Mouse (Mus musculus) liver, embryonic 11.5 days (tissue): ENCODE measurements at regions not wholly inside any gene's neighbourhood (a gene's known extent, or its start where the extent isn't known, plus 50 kb on each side); places are given as distances from the start of the nearest gene placed in this dataset.

Experiments used
- ATAC-seq: fragments of 200-750 bp; cut with Nextera tagmentation; replicated peaks from 2 replicates; pipeline ENCODE4 v1.8.0; 2017; ENCODE audit warnings: moderate number of reproducible peaks, mild to moderate bottlenecking, moderate TSS enrichment, moderate library complexity; ENCODE audit not compliant: low FRiP score
- DNase-seq: peaks from one replicate; pipeline ENCODE4 v3.0.0-alpha.2; 2017; ENCODE audit warnings: low spot score
- H3K27ac ChIP-seq: fragments of 300-500 bp; sonication (generic); 2 replicates; pipeline ENCODE4 v1.5.1; 2014; ENCODE audit warnings: mild to moderate bottlenecking, low read depth, low read length, control low read depth
- H3K27me3 ChIP-seq: fragments of 300-500 bp; sonication (generic); replicated peaks from 2 replicates; pipeline ENCODE4 v1.6.1; 2014; ENCODE audit warnings: low read length, mixed read lengths; ENCODE audit not compliant: control insufficient read depth, insufficient read depth
- H3K36me3 ChIP-seq: fragments of 300-500 bp; sonication (generic); 2 replicates; pipeline ENCODE4 v1.6.1; 2014; ENCODE audit warnings: mild to moderate bottlenecking, low read length, moderate library complexity, mixed read lengths; ENCODE audit not compliant: control insufficient read depth, insufficient read depth
- H3K4me1 ChIP-seq: fragments of 300-500 bp; sonication (generic); replicated peaks from 2 replicates; pipeline ENCODE4 v1.6.1; 2014; ENCODE audit warnings: low read length, mixed read lengths; ENCODE audit not compliant: control insufficient read depth, insufficient read depth
- H3K4me2 ChIP-seq: fragments of 300-500 bp; sonication (generic); 2 replicates; pipeline ENCODE4 v1.6.1; 2014; ENCODE audit warnings: mild to moderate bottlenecking, control low read depth, moderate library complexity
- H3K4me3 ChIP-seq: fragments of 300-500 bp; sonication (generic); 2 replicates; pipeline ENCODE4 v1.5.1; 2014; ENCODE audit warnings: low read depth, low read length, control low read depth
- H3K9ac ChIP-seq: fragments of 300-500 bp; sonication (generic); 2 replicates; pipeline ENCODE4 v1.6.1; 2014; ENCODE audit warnings: low read depth, low read length, control low read depth
- H3K9me3 ChIP-seq: fragments of 300-500 bp; sonication (generic); 2 replicates; pipeline ENCODE4 v1.6.1; 2016; ENCODE audit warnings: low read length, inconsistent platforms, mixed read lengths; ENCODE audit not compliant: control insufficient read depth
- WGBS: fragments of 180-500 bp; shearing (Covaris S2); extraction: QIAGEN DNeasy Blood & Tissue Kit; methylation state at CpG from one replicate; pipeline ENCODE4 v1.1.7; 2014; 5-methylcytosine and 5-hydroxymethylcytosine counted together

- ATAC-seq (no peak), DNase-seq (no peak)
- no peaks in the 10 kb centered on the region for H3K27me3 ChIP-seq
- no peak overlapping the region for H3K4me3 ChIP-seq
- no peaks in the 10 kb centered on the region for H3K9me3 ChIP-seq
- H3K36me3 ChIP-seq: no peaks in the 10 kb centered on the region
- H3K4me2 ChIP-seq: no peak overlapping the region
- no peak overlapping the region for H3K27ac ChIP-seq
- no peaks in the 10 kb centered on the region for H3K4me1 ChIP-seq
- 42% methylated on average over 7 of the region's 7 CpGs for WGBS
- no peak overlapping the region for H3K9ac ChIP-seq
Measured at GRCm38 (mm10) chr1:90353325-90353724, 149.5 kb downstream of the Ackr3 start.

DNA sequence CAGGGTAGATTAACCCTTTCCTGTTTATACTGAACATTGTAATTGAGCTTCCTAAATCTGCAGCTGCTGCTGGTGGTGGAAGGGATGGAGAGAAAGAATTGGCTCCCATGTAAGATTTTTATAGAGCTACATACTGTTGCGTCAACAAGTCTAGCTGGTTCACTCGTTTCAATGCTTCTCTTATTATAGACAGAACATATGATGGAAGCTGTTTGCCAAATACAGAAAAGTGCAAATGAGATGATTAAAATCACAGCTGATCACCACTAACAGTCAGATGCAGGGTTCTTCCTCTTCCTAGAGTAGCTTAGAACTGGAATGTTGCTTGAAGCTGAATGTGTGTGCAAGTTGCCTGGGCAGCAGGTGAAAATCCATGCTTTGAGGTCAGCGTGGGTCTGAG lies 152.8 kb downstream of the Ackr3 start:
- WGBS: 79% methylated on average over 3 of the region's 3 CpGs
- Histone ChIP-seq H3K9me3 (no peaks in the 10 kb centered on the region), H3K9ac (no peak overlapping the region), H3K27ac (no peak overlapping the region), H3K36me3 (no peaks in the 10 kb centered on the region), H3K27me3 (no peaks in the 10 kb centered on the region), H3K4me1 (no peaks in the 10 kb centered on the region), H3K4me3 (no peak overlapping the region), H3K4me2 (no peak overlapping the region)
- no peak for DNase-seq
- ATAC-seq: no peak

- H3K4me1 ChIP-seq: no peaks in the 10 kb centered on the region
- H3K27ac ChIP-seq: no peak overlapping the region
- H3K27me3 ChIP-seq: no peaks in the 10 kb centered on the region
- ATAC-seq (no peak), DNase-seq (no peak)
- H3K9ac ChIP-seq: no peak overlapping the region
- no peaks in the 10 kb centered on the region for H3K36me3 ChIP-seq
- no peak overlapping the region for H3K4me3 ChIP-seq
- no peaks in the 10 kb centered on the region for H3K9me3 ChIP-seq
- no peak overlapping the region for H3K4me2 ChIP-seq
Measured at GRCm38 (mm10) chr1:90357391-90357790, 153.6 kb downstream of the Ackr3 start.

DNA sequence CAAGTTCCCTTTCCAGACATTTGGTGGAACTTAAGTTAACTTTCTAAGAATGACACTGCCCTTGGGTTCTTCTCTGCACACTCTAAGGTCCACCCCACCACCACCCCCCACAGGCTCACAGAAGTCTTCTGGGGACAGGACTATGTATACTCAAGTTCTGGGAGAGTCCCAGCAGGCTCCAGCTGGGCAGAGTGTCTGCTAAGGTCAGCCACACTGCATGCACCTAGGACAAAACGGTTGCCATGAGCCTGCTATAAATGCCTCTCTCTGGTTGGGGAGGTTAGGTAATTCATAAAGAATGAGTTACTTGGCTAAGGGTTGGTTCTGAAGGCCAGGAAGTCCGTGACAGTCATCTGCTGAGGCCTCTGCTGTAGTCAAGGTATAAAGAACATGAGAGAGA lies 155.2 kb downstream of the Ackr3 start:
- ATAC-seq (no peak), DNase-seq (no peak)
- WGBS: 76% methylated on average over 2 of the region's 2 CpGs
- Histone ChIP-seq H3K4me2 (no peak overlapping the region), H3K9me3 (no peaks in the 10 kb centered on the region), H3K36me3 (no peaks in the 10 kb centered on the region), H3K9ac (no peak overlapping the region), H3K4me3 (no peak overlapping the region), H3K4me1 (no peaks in the 10 kb centered on the region), H3K27me3 (no peaks in the 10 kb centered on the region), H3K27ac (no peak overlapping the region)

DNA sequence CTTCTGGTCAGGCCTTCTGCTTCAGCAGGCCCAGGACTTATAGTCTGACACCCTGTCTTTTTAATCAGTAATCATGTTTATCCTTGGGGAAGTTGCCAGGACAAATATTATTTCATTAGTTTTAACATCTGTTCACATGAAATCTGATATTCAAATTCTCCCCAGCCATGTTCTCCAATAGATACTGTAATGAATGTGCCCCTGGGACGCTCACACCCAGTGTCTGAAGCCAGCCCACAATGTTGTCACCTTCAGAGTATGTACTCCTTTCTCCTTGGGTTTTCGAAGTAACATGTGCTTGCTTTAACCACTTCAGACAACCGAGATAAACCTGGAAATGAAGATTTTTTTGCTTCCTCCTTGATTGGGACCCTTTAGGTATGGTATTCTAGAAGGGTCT lies 156.3 kb downstream of the Ackr3 start:
- no peaks in the 10 kb centered on the region for H3K4me1 ChIP-seq
- H3K9ac ChIP-seq: no peak overlapping the region
- 78% methylated on average over 3 of the region's 3 CpGs for WGBS
- no peak overlapping the region for H3K27ac ChIP-seq
- no peaks in the 10 kb centered on the region for H3K9me3 ChIP-seq
- ATAC-seq: no peak
- no peak overlapping the region for H3K4me3 ChIP-seq
- H3K36me3 ChIP-seq: no peaks in the 10 kb centered on the region
- no peak overlapping the region for H3K4me2 ChIP-seq
- DNase-seq: no peak
- H3K27me3 ChIP-seq: no peaks in the 10 kb centered on the region

GRCm38 (mm10) chr1:90364444-90364843 lies 160.7 kb downstream of the Ackr3 start:
- H3K27me3 ChIP-seq: no peaks in the 10 kb centered on the region
- no peaks in the 10 kb centered on the region for H3K36me3 ChIP-seq
- ATAC-seq (no peak), DNase-seq (no peak)
- H3K9me3 ChIP-seq: no peaks in the 10 kb centered on the region
- no peak overlapping the region for H3K27ac ChIP-seq
- H3K4me1 ChIP-seq: no peaks in the 10 kb centered on the region
- H3K9ac ChIP-seq: no peak overlapping the region
- H3K4me2 ChIP-seq: no peak overlapping the region
- WGBS: 69% methylated on average over 4 of the region's 4 CpGs
- no peak overlapping the region for H3K4me3 ChIP-seq

DNA sequence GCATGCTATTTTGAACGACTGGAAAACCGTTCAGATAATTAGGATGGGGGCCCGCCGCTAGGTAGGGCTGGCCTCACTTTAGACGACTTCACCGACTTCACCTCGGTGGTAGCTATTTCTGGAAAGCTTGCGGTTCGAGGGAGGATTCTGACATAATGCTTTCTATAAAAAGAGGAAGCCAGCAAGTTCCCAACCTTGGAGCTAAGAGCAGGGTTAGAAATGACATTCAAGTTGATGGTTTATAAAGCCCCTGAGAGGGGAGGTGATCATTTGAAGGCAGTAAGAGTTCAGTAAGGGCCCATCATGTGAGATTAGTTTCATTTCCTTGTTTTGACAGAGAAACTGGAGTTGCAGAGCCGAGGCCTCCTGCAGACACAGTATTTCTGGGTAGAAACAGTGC lies 164.8 kb downstream of the Ackr3 start:
- Histone ChIP-seq H3K36me3 (no peaks in the 10 kb centered on the region), H3K9ac (no peak overlapping the region), H3K27ac (no peak overlapping the region), H3K9me3 (no peaks in the 10 kb centered on the region), H3K27me3 (no peaks in the 10 kb centered on the region), H3K4me1 (no peaks in the 10 kb centered on the region), H3K4me3 (no peak overlapping the region), H3K4me2 (no peak overlapping the region)
- DNase-seq (no peak), ATAC-seq (no peak)
- 42% methylated on average over 10 of the region's 10 CpGs for WGBS

DNA sequence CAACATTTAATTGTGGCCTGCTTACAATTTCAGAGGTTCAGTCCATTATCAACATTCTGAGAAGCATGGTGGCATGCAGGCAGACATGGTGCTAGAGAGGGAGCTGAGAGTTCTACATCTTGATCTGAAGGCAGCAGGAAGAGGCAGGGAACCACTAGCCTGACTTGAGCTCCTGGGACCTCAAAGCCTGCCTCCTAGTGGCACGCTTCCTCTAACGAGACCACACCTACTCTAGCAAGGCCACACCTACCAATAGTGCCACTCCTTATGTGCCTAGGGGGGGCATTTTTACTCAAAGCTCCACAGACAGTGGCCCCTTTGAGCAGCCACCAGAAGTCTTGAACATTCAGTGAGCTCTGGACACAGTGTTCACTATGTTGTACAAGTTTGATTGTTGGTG lies 165.5 kb downstream of the Ackr3 start:
- Histone ChIP-seq H3K9me3 (no peaks in the 10 kb centered on the region), H3K4me1 (no peaks in the 10 kb centered on the region), H3K36me3 (no peaks in the 10 kb centered on the region), H3K27me3 (no peaks in the 10 kb centered on the region), H3K9ac (no peak overlapping the region), H3K27ac (no peak overlapping the region), H3K4me2 (no peak overlapping the region), H3K4me3 (no peak overlapping the region)
- ATAC-seq: no peak
- WGBS: 51% methylated on average over 2 of the region's 2 CpGs
- DNase-seq: no peak

GRCm38 (mm10) chr1:90370766-90371165 lies 167.0 kb downstream of the Ackr3 start:
- no peak overlapping the region for H3K4me2 ChIP-seq
- no peak overlapping the region for H3K9ac ChIP-seq
- H3K9me3 ChIP-seq: no peaks in the 10 kb centered on the region
- no peaks in the 10 kb centered on the region for H3K4me1 ChIP-seq
- no peak for DNase-seq
- no peaks in the 10 kb centered on the region for H3K36me3 ChIP-seq
- no peaks in the 10 kb centered on the region for H3K27me3 ChIP-seq
- H3K4me3 ChIP-seq: no peak overlapping the region
- WGBS: 58% methylated on average over 5 of the region's 5 CpGs
- ATAC-seq: no peak
- H3K27ac ChIP-seq: no peak overlapping the region
